Mouse (Mus musculus) olfactory bulb, adult 2 months (tissue): ENCODE measurements around the gene Socs4. TPM values are rescaled to one million over a fixed set of nuclear protein-coding genes. Genes with fewer than 3 reads are reported as not detected.

Source experiments
- H3K27ac ChIP-seq: fragments of 200-500 bp; 2 replicates; pipeline ENCODE4 v1.5.1; 2012; ENCODE audit warnings: low read depth, low read length; ENCODE audit not compliant: insufficient read depth
- H3K4me1 ChIP-seq: fragments of 200-500 bp; 2 replicates; pipeline ENCODE4 v1.6.1; 2012; ENCODE audit warnings: low read length; ENCODE audit not compliant: control insufficient read depth, insufficient read depth
- H3K4me3 ChIP-seq: fragments of 200-500 bp; 2 replicates; pipeline ENCODE4 v1.5.1; 2012; ENCODE audit warnings: mild to moderate bottlenecking, low read depth, low read length, moderate library complexity; ENCODE audit not compliant: insufficient read depth
- CTCF ChIP-seq: fragments of 200-500 bp; IDR thresholded peaks from 2 replicates; pipeline ENCODE4 v1.5.1; 2012; ENCODE audit warnings: low read depth, mild to moderate bottlenecking, low read length, moderate library complexity; ENCODE audit not compliant: insufficient read depth
- POLR2A ChIP-seq: fragments of 200-500 bp; IDR thresholded peaks from 2 replicates; pipeline ENCODE4 v1.6.1; 2012; ENCODE audit warnings: mild to moderate bottlenecking, low read depth, low read length, moderate library complexity; ENCODE audit not compliant: insufficient read depth
- WGBS: fragments of 180-500 bp; shearing (Covaris S2); methylation state at CpG from one replicate; pipeline ENCODE4 v1.1.7; 2018; 5-methylcytosine and 5-hydroxymethylcytosine counted together
- polyA plus RNA-seq: library from polyadenylated mRNA; stranded (reverse); fragments of >200 nt; gene quantifications from 2 replicates; pipeline ENCODE4 v1.2.4, GENCODE M21; 2012; ENCODE audit warnings: low replicate concordance; ENCODE audit not compliant: missing spikeins, insufficient read depth, insufficient read length

Socs4 gene
- polyA plus RNA-seq, result not detected in 2 replicates

- H3K27ac ChIP-seq, result peak within 1 kb of the TSS; percentile 67; the same call in 1 of the 2 replicates
- peak within 1 kb of the TSS; percentile 67 for H3K4me3 ChIP-seq
- peak; percentile 81 for TF ChIP-seq POLR2A
- TF ChIP-seq CTCF, result no peak; the same call in 1 of the 2 replicates
- under 1% methylated on average over 77 of the region's 77 CpGs for WGBS
- no peaks in the 10 kb centered on the region; the same call in 1 of the 2 replicates for H3K4me1 ChIP-seq
Measured at GRCm38 (mm10) chr14:47276637-47277393, at the start of gene Socs4, which contains the start of gene Wdhd1. Gene Socs4 (plus strand): TSS chr14:47276931. Gene Wdhd1 (minus strand): TSS chr14:47276857.

- Histone ChIP-seq H3K4me1 (no peaks in the 10 kb centered on the region), H3K27ac (no peak overlapping the region), H3K4me3 (no peak overlapping the region)
- TF ChIP-seq CTCF (no peak), POLR2A (no peak)
- WGBS, result 76% methylated on average over 11 of the region's 11 CpGs
Measured at GRCm38 (mm10) chr14:47229796-47230376, 46.8 kb upstream of the Socs4 start.

GRCm38 (mm10) chr14:47233602-47234001, 43.1 kb upstream of the Socs4 start:
- no peak overlapping the region for H3K4me3 ChIP-seq
- no peaks in the 10 kb centered on the region for H3K4me1 ChIP-seq
- no peak for TF ChIP-seq POLR2A
- TF ChIP-seq CTCF, result no peak
- 78% methylated on average over 2 of the region's 2 CpGs for WGBS
- no peak overlapping the region for H3K27ac ChIP-seq

GRCm38 (mm10) chr14:47234032-47234431, 42.7 kb upstream of the Socs4 start:
- Histone ChIP-seq H3K27ac (no peak overlapping the region), H3K4me3 (no peak overlapping the region), H3K4me1 (no peaks in the 10 kb centered on the region)
- TF ChIP-seq POLR2A (no peak), CTCF (no peak)
- WGBS, result 94% methylated on average over 3 of the region's 3 CpGs

GRCm38 (mm10) chr14:47234526-47235250, 42.0 kb upstream of the Socs4 start:
- TF ChIP-seq CTCF, result no peak
- TF ChIP-seq POLR2A, result no peak
- H3K4me3 ChIP-seq, result no peak overlapping the region
- no peak overlapping the region for H3K27ac ChIP-seq
- no peaks in the 10 kb centered on the region for H3K4me1 ChIP-seq
- WGBS, result 63% methylated on average over 5 of the region's 5 CpGs

- TF ChIP-seq POLR2A, result no peak
- no peak for TF ChIP-seq CTCF
- 93% methylated on average over 7 of the region's 7 CpGs for WGBS
- Histone ChIP-seq H3K4me1 (no peaks in the 10 kb centered on the region), H3K4me3 (no peak overlapping the region), H3K27ac (no peak overlapping the region)
Measured at GRCm38 (mm10) chr14:47236491-47236890, 40.2 kb upstream of the Socs4 start.

- WGBS, result 90% methylated on average over 4 of the region's 4 CpGs
- TF ChIP-seq CTCF (no peak), POLR2A (no peak)
- no peak overlapping the region for H3K27ac ChIP-seq
Measured at GRCm38 (mm10) chr14:47237286-47237685, 39.4 kb upstream of the Socs4 start.

GRCm38 (mm10) chr14:47240600-47240999, 36.1 kb upstream of the Socs4 start:
- Histone ChIP-seq H3K4me1 (no peaks in the 10 kb centered on the region), H3K4me3 (no peak overlapping the region), H3K27ac (no peak overlapping the region)
- TF ChIP-seq CTCF (no peak), POLR2A (no peak)
- 92% methylated on average over 1 of the region's 1 CpGs for WGBS

More at GRCm38 (mm10) chr14:47237286-47237685, 39.4 kb upstream of the Socs4 start:
- Histone ChIP-seq H3K4me1 (no peaks in the 10 kb centered on the region), H3K4me3 (no peak overlapping the region)

GRCm38 (mm10) chr14:47241046-47241445, 35.7 kb upstream of the Socs4 start:
- TF ChIP-seq CTCF (no peak), POLR2A (no peak)

More at GRCm38 (mm10) chr14:47241046-47241445, 35.7 kb upstream of the Socs4 start:
- no peaks in the 10 kb centered on the region for H3K4me1 ChIP-seq
- 97% methylated on average over 6 of the region's 6 CpGs for WGBS
- no peak overlapping the region for H3K27ac ChIP-seq
- no peak overlapping the region for H3K4me3 ChIP-seq
